Mouse (Mus musculus) brain, embryonic 14.5 days (tissue): ENCODE measurements around the gene Ptprr.

Source experiments
- CTCF ChIP-seq: fragments of 200-500 bp; IDR thresholded peaks from 2 replicates; pipeline ENCODE4 v1.5.1; 2012; ENCODE audit warnings: inconsistent platforms, mild to moderate bottlenecking, moderate library complexity, borderline replicate concordance; ENCODE audit not compliant: insufficient read depth, insufficient read length; ENCODE audit errors: extremely low read depth
- POLR2A ChIP-seq: fragments of 200-500 bp; IDR thresholded peaks from 2 replicates; pipeline ENCODE4 v1.6.1; 2012; ENCODE audit warnings: mild to moderate bottlenecking, inconsistent platforms, borderline replicate concordance; ENCODE audit not compliant: poor library complexity, insufficient read depth, insufficient read length, severe bottlenecking; ENCODE audit errors: extremely low read depth

DNA sequence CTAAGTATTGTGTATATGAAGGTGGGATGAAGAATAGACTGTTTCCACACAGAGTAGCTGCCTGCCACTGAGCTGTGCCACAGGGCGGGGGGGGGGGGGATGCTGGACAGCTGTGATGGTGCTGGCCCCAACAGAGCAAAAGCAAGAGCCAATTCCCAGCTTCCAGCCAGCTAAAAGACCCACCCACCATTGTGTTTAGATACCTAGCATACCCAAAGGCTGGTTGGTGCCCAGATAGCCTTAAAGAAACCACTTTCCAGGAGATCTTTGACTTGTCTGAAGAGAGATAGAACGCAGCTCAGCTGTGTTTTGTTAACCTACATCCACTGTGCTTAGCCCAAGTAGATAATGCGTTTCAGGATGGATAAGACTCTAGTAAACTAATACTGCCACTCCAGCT lies 254.1 kb downstream of the Ptprr start:
- no peak for TF ChIP-seq POLR2A
- TF ChIP-seq CTCF = no peak
